Comparison of ENCODE assay signal across 8 mouse cellular contexts in genomic region chr1:171345225-171346094, GRCm38 (mm10). TPM values are rescaled to one million over a fixed set of nuclear protein-coding genes. Genes with fewer than 3 reads are reported as not detected.
A peak's percentile ranks its signal among the peaks of the same experiment; 100 is the strongest.
DNase-seq lines count a peak whose midpoint lies in the region; ATAC-seq and TF ChIP-seq lines count a peak whose summit lies in the region.

TSS of gene Nit1 (minus strand) at chr1:171345646.
TSS of gene Pfdn2 (plus strand) at chr1:171345670.

- dilution Hi-C loops in CH12.LX (cut with MboI; ENCODE audit: extremely low pct_ligation_motif_present, extremely low pct_unique_long_range_greater_than_20kb, low sequenced_read_pairs): no loop called here

- H3K36me3 ChIP-seq in CH12.LX (replicated peaks in 1 of 2; ENCODE audit: control insufficient read depth in 1 of 2, insufficient read depth in 1 of 2, low read length in 1 of 2): peaks cover 23 to 58% of the 10 kb centered on the region in 2 experiments
- peaks cover 46% of the 10 kb centered on the region for H3K36me3 ChIP-seq in forebrain, embryonic 10.5 days (replicated peaks)
- H3K36me3 ChIP-seq in heart, embryonic 14.5 days (ENCODE audit: control insufficient read depth, insufficient read depth, low read length): peaks cover 33% of the 10 kb centered on the region
- H3K36me3 ChIP-seq in liver, embryonic 13.5 days: peaks cover 35% of the 10 kb centered on the region
- H3K36me3 ChIP-seq in stomach, embryonic 14.5 days (ENCODE audit: control insufficient read depth, insufficient read depth, low read length): peaks cover 22% of the 10 kb centered on the region; the same call in 1 of the 2 replicates

- H3K4me2 ChIP-seq in CH12.LX (ENCODE audit: insufficient read depth, low read depth, poor library complexity, severe bottlenecking): peak within 1 kb of the TSS; percentile 76
- H3K4me2 ChIP-seq in heart, embryonic 14.5 days (ENCODE audit: low read length): peak within 1 kb of the TSS; percentile 91
- H3K4me2 ChIP-seq in liver, embryonic 13.5 days: peak within 1 kb of the TSS; percentile 86
- H3K4me2 ChIP-seq in stomach, embryonic 14.5 days (replicated peaks; ENCODE audit: low read depth, low read length): peak within 1 kb of the TSS; percentile 86

- peak within 1 kb of the TSS; percentile 95 to 99 (median 99) for H3K4me3 ChIP-seq in CH12.LX (replicated peaks in 1 of 3; ENCODE audit: low read depth in 2 of 3, low read length in 2 of 3, poor library complexity in 1 of 3)
- peak within 1 kb of the TSS; percentile 71 for H3K4me3 ChIP-seq in forebrain, embryonic 10.5 days
- H3K4me3 ChIP-seq in heart, embryonic 14.5 days (ENCODE audit: control insufficient read depth in 1 of 2, insufficient read depth in 1 of 2, low read depth in 1 of 2, low read length in 2 of 2): peak within 1 kb of the TSS; percentile 62 to 96
- H3K4me3 ChIP-seq in liver, embryonic 13.5 days (replicated peaks): peak within 1 kb of the TSS; percentile 81
- H3K4me3 ChIP-seq in stomach, embryonic 14.5 days (ENCODE audit: low read depth, low read length): peak within 1 kb of the TSS; percentile 96

- no peak for TF ChIP-seq RAD21 in CH12.LX (IDR thresholded peaks at IDR 0.05; ENCODE audit: low read depth, low read length)

- DNase-seq in CH12.LX (ENCODE audit: extremely low read depth): peak; percentile 89
- DNase-seq in c-Kit-positive CD71-negative TER-119-negative erythroid progenitor cells, embryonic 14.5 days (ENCODE audit: low read depth): peak; percentile 78
- peak; percentile 96 for DNase-seq in forebrain, embryonic 10.5 days (ENCODE audit: extremely low spot score, low spot score)
- peak; percentile 94 for DNase-seq in kidney, postnatal 14 days
- peak; percentile 85 for DNase-seq in liver, embryonic 13.5 days
- DNase-seq in natural killer cell, adult 2 months (ENCODE audit: low spot score in 2 of 2): peak; percentile 80 to 85

- peak; percentile 93 for TF ChIP-seq POLR2A in CH12.LX (IDR thresholded peaks at IDR 0.05; ENCODE audit: low read depth, low read length)

- H3K9me3 ChIP-seq in CH12.LX (replicated peaks; ENCODE audit: low read length): peaks cover 5% of the 10 kb centered on the region
- peaks cover 7% of the 10 kb centered on the region for H3K9me3 ChIP-seq in forebrain, embryonic 10.5 days
- peaks cover 5% of the 10 kb centered on the region for H3K9me3 ChIP-seq in heart, embryonic 14.5 days (ENCODE audit: control insufficient read depth, low read length)
- peaks cover 7% of the 10 kb centered on the region for H3K9me3 ChIP-seq in liver, embryonic 13.5 days (replicated peaks)
- 0 out of 2 replicates have a peak, but pooled peaks cover 3% of the 10 kb centered on the region for H3K9me3 ChIP-seq in stomach, embryonic 14.5 days (ENCODE audit: control insufficient read depth, low read depth, low read length)

- H3K4me1 ChIP-seq in CH12.LX (ENCODE audit: control insufficient read depth in 1 of 2, insufficient read depth in 2 of 2): peaks cover 4 to 41% of the 10 kb centered on the region in 2 experiments
- peaks cover 32% of the 10 kb centered on the region for H3K4me1 ChIP-seq in forebrain, embryonic 10.5 days
- H3K4me1 ChIP-seq in heart, embryonic 14.5 days (ENCODE audit: control insufficient read depth in 2 of 2, insufficient read depth in 2 of 2, low read length in 2 of 2): peaks cover 5 to 13% of the 10 kb centered on the region in 2 experiments
- peaks cover 54% of the 10 kb centered on the region for H3K4me1 ChIP-seq in liver, embryonic 13.5 days (replicated peaks)
- H3K4me1 ChIP-seq in stomach, embryonic 14.5 days (ENCODE audit: control insufficient read depth, insufficient read depth, low read length): peaks cover 7% of the 10 kb centered on the region; the same call in 1 of the 2 replicates

- peak; percentile 82 for ATAC-seq in heart, embryonic 14.5 days (ENCODE audit: insufficient number of reproducible peaks, insufficient read depth, low FRiP score, low read depth)
- ATAC-seq in liver, embryonic 13.5 days (ENCODE audit: low read depth): peak; percentile 91
- peak; percentile 88 for ATAC-seq in stomach, embryonic 14.5 days (ENCODE audit: insufficient number of reproducible peaks, insufficient read depth, low FRiP score, low read depth)

- in situ Hi-C loops in CH12.LX (cut with MboI; ENCODE audit: low pct_ligation_motif_present, low pct_unique_long_range_greater_than_20kb, low sequenced_read_pairs): no loop called here

- H3K79me2 ChIP-seq in CH12.LX (replicated peaks; ENCODE audit: control insufficient read depth, extremely low read depth, insufficient read depth, poor library complexity, severe bottlenecking): peaks cover 46% of the 10 kb centered on the region

- peak within 1 kb of the TSS; percentile 8; the same call in 1 of the 2 replicates for H3K27ac ChIP-seq in CH12.LX (ENCODE audit: insufficient read depth, low read depth)
- H3K27ac ChIP-seq in forebrain, embryonic 10.5 days: peak within 1 kb of the TSS; percentile 87
- H3K27ac ChIP-seq in heart, embryonic 14.5 days (replicated peaks in 1 of 2; ENCODE audit: control insufficient read depth in 1 of 2, insufficient read depth in 1 of 2, low read depth in 2 of 2, low read length in 2 of 2): peak within 1 kb of the TSS; percentile 45 to 76; a peak in 3 of 4 replicates
- H3K27ac ChIP-seq in liver, embryonic 13.5 days: peak within 1 kb of the TSS; percentile 76
- peak within 1 kb of the TSS; percentile 53; the same call in 1 of the 2 replicates for H3K27ac ChIP-seq in stomach, embryonic 14.5 days (ENCODE audit: low read length)

- H3K27me3 ChIP-seq in CH12.LX (replicated peaks): no peaks in the 10 kb centered on the region
- no peaks in the 10 kb centered on the region for H3K27me3 ChIP-seq in forebrain, embryonic 10.5 days (ENCODE audit: poor library complexity, severe bottlenecking)
- H3K27me3 ChIP-seq in heart, embryonic 14.5 days (ENCODE audit: control insufficient read depth, insufficient read depth, low read length): no peaks in the 10 kb centered on the region
- H3K27me3 ChIP-seq in liver, embryonic 13.5 days: no peaks in the 10 kb centered on the region
- no peaks in the 10 kb centered on the region for H3K27me3 ChIP-seq in stomach, embryonic 14.5 days (ENCODE audit: control insufficient read depth, insufficient read depth, low read length)

- WGBS in forebrain, embryonic 10.5 days: 2% methylated on average over 53 of the region's 53 CpGs
- WGBS in heart, embryonic 14.5 days: 1% methylated on average over 53 of the region's 53 CpGs
- 1% methylated on average over 53 of the region's 53 CpGs for WGBS in liver, embryonic 13.5 days (ENCODE audit: insufficient replicate concordance)
- WGBS in stomach, embryonic 14.5 days: 1% methylated on average over 53 of the region's 53 CpGs

- TF ChIP-seq EP300 in CH12.LX (IDR thresholded peaks at IDR 0.05; ENCODE audit: low read length): no peak

- TF ChIP-seq CTCF in CH12.LX (conservative IDR thresholded peaks at IDR 0.05 in 1 of 2, IDR thresholded peaks at IDR 0.05 in 1 of 2; ENCODE audit: low read depth in 2 of 2, low read length in 2 of 2): no peak

- H3K9ac ChIP-seq in CH12.LX (ENCODE audit: insufficient read depth, low read depth): peak within 1 kb of the TSS; percentile 81
- peak within 1 kb of the TSS; percentile 94 for H3K9ac ChIP-seq in heart, embryonic 14.5 days (ENCODE audit: low read length)
- H3K9ac ChIP-seq in liver, embryonic 13.5 days: peak within 1 kb of the TSS; percentile 90
- peak within 1 kb of the TSS; percentile 76 for H3K9ac ChIP-seq in stomach, embryonic 14.5 days (replicated peaks; ENCODE audit: low read depth, low read length)

TF ChIP-seq in CH12.LX, 34 proteins besides CTCF, POLR2A, EP300 and RAD21 (continues in another document):
- no peak for TF ChIP-seq ZC3H11A (IDR thresholded peaks at IDR 0.05; ENCODE audit: low read depth, low read length)
- TF ChIP-seq HCFC1 (IDR thresholded peaks at IDR 0.05; ENCODE audit: low read depth, low read length): peak; percentile 90
- TF ChIP-seq SMC3 (IDR thresholded peaks at IDR 0.05; ENCODE audit: low read depth, low read length): no peak
- peak; percentile 76 for TF ChIP-seq IRF4 (IDR thresholded peaks at IDR 0.05; ENCODE audit: low read depth, low read length)
- TF ChIP-seq POLR2AphosphoS2 (IDR thresholded peaks at IDR 0.05; ENCODE audit: low read depth, low read length): peak; percentile 77; the same call in 1 of the 2 replicates
- TF ChIP-seq MEF2A (IDR thresholded peaks at IDR 0.05; ENCODE audit: borderline replicate concordance, low read depth, low read length): peak; percentile 56
- no peak; the same call in 1 of the 2 replicates for TF ChIP-seq GABPA (IDR thresholded peaks at IDR 0.05; ENCODE audit: insufficient replicate concordance, low read depth, low read length)
- no peak for TF ChIP-seq JUN (IDR thresholded peaks at IDR 0.05; ENCODE audit: insufficient read depth, low read depth, low read length)
- TF ChIP-seq UBTF (IDR thresholded peaks at IDR 0.05; ENCODE audit: low read depth, low read length): no peak
- TF ChIP-seq ZMIZ1 (IDR thresholded peaks at IDR 0.05; ENCODE audit: low read depth, low read length): peak; percentile 88
- no peak for TF ChIP-seq PAX5 (IDR thresholded peaks at IDR 0.05; ENCODE audit: low read length)
- peak; percentile 76 for TF ChIP-seq ELF1 (IDR thresholded peaks at IDR 0.05; ENCODE audit: low read depth, low read length)
- peak; percentile 94 for TF ChIP-seq TCF12 (IDR thresholded peaks at IDR 0.05; ENCODE audit: low read depth, low read length)
- TF ChIP-seq MAZ (IDR thresholded peaks at IDR 0.05; ENCODE audit: low read depth, low read length): peak; percentile 80; the same call in 1 of the 2 replicates
- TF ChIP-seq MAX (IDR thresholded peaks at IDR 0.05; ENCODE audit: low read length): peak; percentile 58; the same call in 1 of the 2 replicates

RNA-seq across cellular contexts. Expression of gene Nit1, which starts in this region (rescaled TPM):
- total RNA-seq in CH12.LX (2012; rRNA removed): 40.8 and 41.0 TPM in 2 replicates
- total RNA-seq in CH12.LX (2014; rRNA removed): 48.6 and 51.4 TPM in 2 replicates
- polyA plus RNA-seq in CH12.LX (2012; ENCODE audit: insufficient read length, low read depth): 39.5 and 42.4 TPM in 2 replicates
- 37.1 and 38.0 TPM in 2 replicates for polyA plus RNA-seq in forebrain, embryonic 10.5 days (2016; fragmentation: Nextera tagmentation; extraction: Ambion mirVana)
- polyA plus RNA-seq in heart, embryonic 14.5 days (2014; fragmentation: Nextera tagmentation; extraction: Ambion mirVana): 28.4 and 31.8 TPM in 2 replicates
- polyA plus RNA-seq in liver, embryonic 13.5 days (2015; fragmentation: Nextera tagmentation; extraction: Ambion mirVana): 24.1 and 29.1 TPM in 2 replicates
- polyA plus RNA-seq in stomach, embryonic 14.5 days (2014; fragmentation: Nextera tagmentation; extraction: Ambion mirVana): 37.1 and 40.8 TPM in 2 replicates

RNA-seq across cellular contexts. Expression of gene Pfdn2, which starts in this region (rescaled TPM):
- total RNA-seq in CH12.LX (2012; rRNA removed) (25.2 and 28.2 TPM in 2 replicates), CH12.LX (2014; rRNA removed) (32.3 and 33.0 TPM in 2 replicates)
- polyA plus RNA-seq in CH12.LX (2012; ENCODE audit: insufficient read length, low read depth): 292 and 408 TPM in 2 replicates
- 158 and 159 TPM in 2 replicates for polyA plus RNA-seq in forebrain, embryonic 10.5 days (2016; fragmentation: Nextera tagmentation; extraction: Ambion mirVana)
- 34.3 and 42.2 TPM in 2 replicates for polyA plus RNA-seq in heart, embryonic 14.5 days (2014; fragmentation: Nextera tagmentation; extraction: Ambion mirVana)
- 60.9 and 66.8 TPM in 2 replicates for polyA plus RNA-seq in liver, embryonic 13.5 days (2015; fragmentation: Nextera tagmentation; extraction: Ambion mirVana)
- polyA plus RNA-seq in stomach, embryonic 14.5 days (2014; fragmentation: Nextera tagmentation; extraction: Ambion mirVana): 44.7 TPM in 2 replicates

Comparison
In these comparisons a context has a peak if more than half of its experiments do, and no peak if none do; other contexts are left out.
1. Peak in every context shown above with its lines: DNase-seq, ATAC-seq, H3K4me3 ChIP-seq and H3K27ac ChIP-seq.
2. H3K27ac ChIP-seq: peak in every context shown above with its lines; median percentile 87 in forebrain, embryonic 10.5 days; 76 in liver, embryonic 13.5 days; 60 in heart, embryonic 14.5 days; 53 in stomach, embryonic 14.5 days; 8 in CH12.LX.